Mouse (Mus musculus) lung, embryonic 14.5 days (tissue): Measurements from ENCODE around the gene Tbx15. TPM values are rescaled to one million over a fixed set of nuclear protein-coding genes. Genes with fewer than 3 reads are reported as not detected.

Experiments
- ATAC-seq: fragments of 200-750 bp; cut with Nextera tagmentation; 2 replicates; pipeline ENCODE4 v1.8.0; 2017; ENCODE audit warnings: mild to moderate bottlenecking, moderate TSS enrichment, moderate library complexity; ENCODE audit not compliant: insufficient read depth
- DNase-seq: peaks from one replicate; pipeline ENCODE4 v3.0.0-alpha.2; 2015
- H3K27ac ChIP-seq: fragments of 300-500 bp; sonication (generic); 2 replicates; pipeline ENCODE4 v1.5.1; 2014; ENCODE audit warnings: low read depth, mild to moderate bottlenecking, moderate library complexity
- H3K27me3 ChIP-seq: fragments of 300-500 bp; sonication (generic); 2 replicates; pipeline ENCODE4 v1.6.1; 2014; ENCODE audit warnings: low read length, control low read depth; ENCODE audit not compliant: insufficient read depth
- H3K36me3 ChIP-seq: fragments of 300-500 bp; sonication (generic); 2 replicates; pipeline ENCODE4 v1.6.1; 2014; ENCODE audit warnings: control low read depth; ENCODE audit not compliant: insufficient read depth
- H3K4me1 ChIP-seq: fragments of 300-500 bp; sonication (generic); 2 replicates; pipeline ENCODE4 v1.6.1; 2014; ENCODE audit warnings: antibody characterized with exemption, control low read depth; ENCODE audit not compliant: insufficient read depth
- H3K4me2 ChIP-seq: fragments of 300-500 bp; sonication (generic); 2 replicates; pipeline ENCODE4 v1.6.1; 2014; ENCODE audit warnings: mild to moderate bottlenecking
- H3K4me3 ChIP-seq: fragments of 300-500 bp; sonication (generic); 2 replicates; pipeline ENCODE4 v1.5.1; 2014; ENCODE audit warnings: low read depth, low read length
- H3K9ac ChIP-seq: fragments of 300-500 bp; sonication (generic); 2 replicates; pipeline ENCODE4 v1.6.1; 2014
- H3K9me3 ChIP-seq: fragments of 300-500 bp; sonication (generic); 2 replicates; pipeline ENCODE4 v1.6.1; 2016; ENCODE audit warnings: low read depth, low read length, control low read depth
- CTCF ChIP-seq: IDR thresholded peaks from 2 replicates; pipeline ENCODE4 v1.5.1; 2016; ENCODE audit warnings: antibody characterized with exemption, low read depth
- WGBS: fragments of 180-500 bp; shearing (Covaris S2); extraction: QIAGEN DNeasy Blood & Tissue Kit; methylation state at CpG from one replicate; pipeline ENCODE4 v1.1.7; 2014; 5-methylcytosine and 5-hydroxymethylcytosine counted together
- polyA plus RNA-seq: library from polyadenylated mRNA; unstranded; fragments of >200 nt; fragmentation: Nextera tagmentation; extraction: Ambion mirVana; gene quantifications from 2 replicates; pipeline ENCODE4 v1.2.1, GENCODE M21; 2014

Tbx15 gene
- polyA plus RNA-seq, 1 experiment from 2014 or later, result 0.28 TPM

DNA sequence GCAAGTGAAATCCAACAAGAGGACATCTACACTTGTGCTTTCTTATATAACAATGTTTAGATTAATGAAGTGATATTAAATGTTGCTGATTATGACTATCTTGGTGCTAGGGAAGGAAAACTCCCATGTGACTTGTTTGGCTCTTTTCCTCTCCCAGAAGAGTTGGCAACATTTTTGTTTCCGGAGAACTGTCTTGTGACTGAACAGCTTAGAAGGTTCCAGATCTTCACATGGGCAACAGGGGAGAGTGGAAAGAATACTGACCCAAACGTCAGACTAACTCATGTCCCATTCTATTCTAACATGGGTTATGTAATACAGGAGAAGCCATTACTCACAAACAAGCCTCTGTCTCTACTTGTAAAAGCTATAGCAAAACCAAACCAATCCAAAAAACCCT is 60.7 kb downstream of the Tbx15 start:
- Histone ChIP-seq H3K27me3 (no peaks in the 10 kb centered on the region), H3K4me3 (no peak overlapping the region), H3K9me3 (no peaks in the 10 kb centered on the region), H3K4me1 (no peaks in the 10 kb centered on the region), H3K27ac (no peak overlapping the region), H3K36me3 (no peaks in the 10 kb centered on the region), H3K4me2 (no peak overlapping the region), H3K9ac (no peak overlapping the region)
- TF ChIP-seq CTCF, result no peak
- no peak for DNase-seq
- ATAC-seq, result no peak
- 68% methylated on average over 2 of the region's 2 CpGs for WGBS

DNA sequence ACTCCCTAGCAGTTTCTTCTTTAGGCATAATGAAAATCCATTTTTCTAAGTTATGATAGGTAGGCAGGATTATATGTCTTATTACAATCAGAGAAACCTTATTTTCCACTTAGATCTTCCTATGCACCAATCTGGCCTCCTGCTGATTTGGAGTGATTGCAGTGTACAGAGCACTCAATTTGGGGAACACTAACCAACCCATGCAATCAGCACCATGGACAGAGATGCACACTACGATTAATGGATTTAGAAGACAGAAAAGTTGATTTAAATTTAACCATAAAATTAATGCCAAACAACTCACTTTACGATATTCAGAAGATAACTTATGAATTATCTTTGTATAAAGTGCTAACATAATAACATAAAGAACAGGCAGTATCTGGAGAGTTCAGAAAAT is 70.7 kb downstream of the Tbx15 start:
- no peak overlapping the region for H3K4me2 ChIP-seq
- WGBS, result 42% methylated on average over 2 of the region's 2 CpGs
- DNase-seq, result peak; percentile 77
- no peak overlapping the region for H3K4me3 ChIP-seq
- H3K9me3 ChIP-seq, result no peaks in the 10 kb centered on the region
- H3K9ac ChIP-seq, result no peak overlapping the region
- ATAC-seq, result no peak
- no peaks in the 10 kb centered on the region for H3K36me3 ChIP-seq
- TF ChIP-seq CTCF, result no peak
- no peaks in the 10 kb centered on the region for H3K4me1 ChIP-seq
- H3K27ac ChIP-seq, result no peak overlapping the region
- no peaks in the 10 kb centered on the region for H3K27me3 ChIP-seq

DNA sequence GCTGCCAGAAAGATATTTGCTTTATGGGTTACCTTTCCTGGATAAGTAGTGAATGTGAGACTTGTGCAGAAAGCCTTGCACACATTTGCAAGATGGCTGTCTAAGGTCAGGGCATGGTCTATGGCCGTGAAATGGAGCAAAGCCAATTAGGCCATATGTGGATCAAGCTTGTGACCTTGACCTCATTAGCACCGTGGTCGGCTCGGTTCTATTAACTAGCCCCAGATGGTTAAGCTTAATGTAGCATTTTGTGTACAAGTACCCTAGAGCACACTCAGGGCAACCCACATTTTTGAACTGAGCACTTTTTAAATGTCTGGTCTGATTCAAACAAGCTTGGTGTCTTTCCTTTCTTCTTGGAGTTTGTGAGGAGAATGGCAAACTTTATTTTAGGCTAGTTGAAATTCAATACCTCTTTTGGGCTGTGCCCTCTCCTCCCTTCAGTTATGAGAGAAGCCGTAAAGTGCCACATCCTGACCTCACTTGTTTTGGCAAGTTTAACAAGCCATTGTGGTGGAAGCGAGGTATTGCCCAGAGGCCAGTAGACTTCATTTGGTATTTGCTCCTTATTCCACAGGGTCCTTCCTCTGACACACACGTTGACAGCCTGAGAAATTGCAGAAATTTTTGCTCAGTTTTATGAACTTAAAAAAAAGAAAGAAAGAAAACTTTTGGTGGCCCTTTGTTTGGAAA is 71.9 kb downstream of the Tbx15 start:
- no peak for TF ChIP-seq CTCF
- Histone ChIP-seq H3K36me3 (no peaks in the 10 kb centered on the region), H3K4me3 (no peak overlapping the region), H3K9me3 (no peaks in the 10 kb centered on the region), H3K27me3 (no peaks in the 10 kb centered on the region), H3K4me2 (no peak overlapping the region), H3K4me1 (no peaks in the 10 kb centered on the region), H3K27ac (no peak overlapping the region), H3K9ac (no peak overlapping the region)
- DNase-seq (no peak), ATAC-seq (no peak)
- WGBS, result 66% methylated on average over 7 of the region's 7 CpGs

DNA sequence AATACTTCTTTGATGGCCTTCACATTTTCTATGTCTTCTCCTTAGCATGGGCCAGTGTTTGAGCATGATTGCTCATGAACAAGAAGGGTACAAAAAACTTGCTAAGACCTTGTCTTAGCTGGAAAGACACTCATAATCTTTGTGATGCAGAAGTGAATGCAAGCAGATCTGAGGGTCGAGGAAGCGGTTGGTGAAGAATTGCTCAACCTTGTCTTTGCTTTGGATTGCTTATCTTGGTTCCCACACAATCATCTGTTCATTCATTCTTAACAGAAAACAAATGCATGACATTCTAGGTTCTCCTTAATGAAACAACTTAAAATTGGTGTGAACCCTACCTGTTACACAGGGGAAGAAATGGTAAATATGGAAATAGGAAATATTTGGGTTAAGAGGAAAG is 82.2 kb downstream of the Tbx15 start:
- H3K4me2 ChIP-seq, result no peak overlapping the region
- no peak for ATAC-seq
- H3K36me3 ChIP-seq, result no peaks in the 10 kb centered on the region
- H3K4me3 ChIP-seq, result no peak overlapping the region
- TF ChIP-seq CTCF, result no peak
- H3K27me3 ChIP-seq, result no peaks in the 10 kb centered on the region
- H3K9ac ChIP-seq, result no peak overlapping the region
- WGBS, result 79% methylated on average over 2 of the region's 2 CpGs
- H3K27ac ChIP-seq, result no peak overlapping the region
- no peaks in the 10 kb centered on the region for H3K9me3 ChIP-seq
- H3K4me1 ChIP-seq, result no peaks in the 10 kb centered on the region
- DNase-seq, result no peak

- ATAC-seq (no peak), DNase-seq (no peak)
- H3K36me3 ChIP-seq, result no peaks in the 10 kb centered on the region
- H3K4me1 ChIP-seq, result no peaks in the 10 kb centered on the region
- H3K4me3 ChIP-seq, result no peak overlapping the region
- H3K9ac ChIP-seq, result no peak overlapping the region
- no peak for TF ChIP-seq CTCF
- no peaks in the 10 kb centered on the region for H3K27me3 ChIP-seq
- H3K27ac ChIP-seq, result no peak overlapping the region
- H3K4me2 ChIP-seq, result no peak overlapping the region
- WGBS, result 76% methylated on average over 5 of the region's 5 CpGs
- no peaks in the 10 kb centered on the region for H3K9me3 ChIP-seq
Observed at GRCm38 (mm10) chr3:99329316-99329715, 89.1 kb downstream of the Tbx15 start.

- H3K36me3 ChIP-seq, result no peaks in the 10 kb centered on the region
- no peak overlapping the region for H3K9ac ChIP-seq
- no peak for DNase-seq
- TF ChIP-seq CTCF, result no peak
- no peaks in the 10 kb centered on the region for H3K4me1 ChIP-seq
- 79% methylated on average over 8 of the region's 8 CpGs for WGBS
- H3K4me2 ChIP-seq, result no peak overlapping the region
- H3K27ac ChIP-seq, result no peak overlapping the region
- no peak overlapping the region for H3K4me3 ChIP-seq
- no peaks in the 10 kb centered on the region for H3K27me3 ChIP-seq
- no peak for ATAC-seq
- H3K9me3 ChIP-seq, result no peaks in the 10 kb centered on the region
Observed at GRCm38 (mm10) chr3:99331086-99331485, 90.9 kb downstream of the Tbx15 start.

DNA sequence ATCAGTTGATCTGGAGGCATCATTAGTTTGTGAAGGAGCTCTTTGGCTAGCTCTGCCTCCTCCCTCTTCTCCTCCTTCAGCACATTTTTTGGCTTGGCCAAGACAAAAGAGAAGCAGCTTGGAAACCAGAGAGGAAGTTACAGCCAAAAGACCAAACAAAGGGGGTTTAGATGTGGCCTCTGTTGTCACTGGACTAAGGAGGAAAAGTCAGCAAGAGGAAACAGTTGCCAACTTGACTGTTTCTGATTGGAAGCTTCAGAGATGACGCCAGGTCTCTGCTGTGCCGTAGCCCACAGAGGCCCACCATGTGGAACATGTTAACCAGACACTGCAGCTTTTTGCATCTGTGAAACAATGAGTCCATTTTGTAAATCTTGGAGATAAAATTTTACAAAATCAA is 96.7 kb downstream of the Tbx15 start:
- no peak for TF ChIP-seq CTCF
- no peak for ATAC-seq
- Histone ChIP-seq H3K4me3 (no peak overlapping the region), H3K36me3 (no peaks in the 10 kb centered on the region), H3K4me1 (no peaks in the 10 kb centered on the region), H3K27me3 (no peaks in the 10 kb centered on the region), H3K4me2 (no peak overlapping the region), H3K9ac (no peak overlapping the region), H3K9me3 (no peaks in the 10 kb centered on the region), H3K27ac (no peak overlapping the region)
- WGBS, result 76% methylated on average over 2 of the region's 2 CpGs
- DNase-seq, result no peak
